Mouse (Mus musculus) MEL (cell line): Measurements from ENCODE around the gene Ehbp1. TPM values are rescaled to one million over a fixed set of nuclear protein-coding genes. Genes with fewer than 3 reads are reported as not detected.
A peak's percentile ranks its signal among the peaks of the same experiment; 100 is the strongest.

ENCODE experiments used
- DNase-seq: peaks from one replicate; pipeline ENCODE4 v3.0.0; 2011; ENCODE audit warnings: low read depth, low spot score
- H3K27ac ChIP-seq: 2 replicates; pipeline ENCODE4 v1.5.1; 2012; ENCODE audit warnings: low read depth, mild to moderate bottlenecking, control low read depth, low read length, moderate library complexity; ENCODE audit not compliant: control insufficient read depth
- H3K27me3 ChIP-seq, 2 experiments: fragments of 150-350 bp in 1 of 2; sonication (generic) in 1 of 2; 2 replicates each; pipeline ENCODE4 v1.6.1; 2012; ENCODE audit warnings: low read length in 2 of 2, mild to moderate bottlenecking in 2 of 2, improper control_type of control experiment in 1 of 2, moderate library complexity in 1 of 2; ENCODE audit not compliant: insufficient read depth in 2 of 2, control insufficient read depth in 1 of 2
- H3K36me3 ChIP-seq, 2 experiments: 2 replicates each; pipeline ENCODE4 v1.6.1; 2012 to 2014; ENCODE audit warnings: low read length in 2 of 2, improper control_type of control experiment in 1 of 2, inconsistent platforms in 1 of 2, mild to moderate bottlenecking in 1 of 2; ENCODE audit not compliant: insufficient read depth in 2 of 2, control insufficient read depth in 1 of 2
- H3K4me1 ChIP-seq, 2 experiments: fragments of 150-350 bp in 1 of 2; sonication (generic) in 1 of 2; 2 replicates each; pipeline ENCODE4 v1.6.1; 2012; ENCODE audit warnings: low read length in 2 of 2, improper control_type of control experiment in 1 of 2, mild to moderate bottlenecking in 1 of 2; ENCODE audit not compliant: insufficient read depth in 2 of 2, control insufficient read depth in 1 of 2
- H3K4me3 ChIP-seq, 2 experiments: fragments of 150-350 bp in 1 of 2; sonication (generic) in 1 of 2; 2 replicates each; pipeline ENCODE4 v1.5.1; 2012; ENCODE audit warnings: low read depth in 2 of 2, low read length in 2 of 2, mild to moderate bottlenecking in 2 of 2, moderate library complexity in 2 of 2, control low read depth in 1 of 2, improper control_type of control experiment in 1 of 2; ENCODE audit not compliant: control insufficient read depth in 1 of 2, insufficient read depth in 1 of 2
- H3K79me2 ChIP-seq: 2 replicates; pipeline ENCODE4 v1.6.1; 2012; ENCODE audit warnings: mild to moderate bottlenecking, low read length, moderate library complexity; ENCODE audit not compliant: control insufficient read depth, poor library complexity, insufficient read depth
- H3K9ac ChIP-seq: 2 replicates; pipeline ENCODE4 v1.6.1; 2012; ENCODE audit warnings: low read depth, mild to moderate bottlenecking, control low read depth, low read length, moderate library complexity; ENCODE audit not compliant: control insufficient read depth, poor library complexity, severe bottlenecking
- H3K9me3 ChIP-seq: fragments of 150-350 bp; sonication (generic); replicated peaks from 2 replicates; pipeline ENCODE4 v1.6.1; 2012; ENCODE audit warnings: mild to moderate bottlenecking, low read length, improper control_type of control experiment, moderate library complexity; ENCODE audit not compliant: insufficient read depth
- CHD1 ChIP-seq: IDR thresholded peaks from 2 replicates; pipeline ENCODE4 v1.6.1; 2012; ENCODE audit warnings: low read depth, mild to moderate bottlenecking, inconsistent platforms, low read length, improper control_type of control experiment
- CHD2 ChIP-seq: IDR thresholded peaks from 2 replicates; pipeline ENCODE4 v1.6.1; 2011; ENCODE audit warnings: low read length, improper control_type of control experiment
- E2F4 ChIP-seq: IDR thresholded peaks from 2 replicates; pipeline ENCODE4 v1.6.1; 2011; ENCODE audit warnings: low read depth, low read length, improper control_type of control experiment, borderline replicate concordance
- ELF1 ChIP-seq: IDR thresholded peaks from 2 replicates; pipeline ENCODE4 v1.6.1; 2014; ENCODE audit warnings: low read depth, mild to moderate bottlenecking, inconsistent platforms, low read length, improper control_type of control experiment, moderate library complexity
- EP300 ChIP-seq, 2 experiments: IDR thresholded peaks; 2 replicates each; pipeline ENCODE4 v1.6.1; 2011; ENCODE audit warnings: improper control_type of control experiment in 2 of 2, low read length in 2 of 2, low read depth in 1 of 2, mild to moderate bottlenecking in 1 of 2
- ETS1 ChIP-seq: IDR thresholded peaks from 2 replicates; pipeline ENCODE4 v1.6.1; 2012; ENCODE audit warnings: low read depth, mild to moderate bottlenecking, inconsistent platforms, low read length, improper control_type of control experiment, moderate library complexity
- GATA1 ChIP-seq: IDR thresholded peaks from 2 replicates; pipeline ENCODE4 v1.6.1; 2011; ENCODE audit warnings: low read depth, low read length, improper control_type of control experiment
- HCFC1 ChIP-seq: IDR thresholded peaks from 2 replicates; pipeline ENCODE4 v1.6.1; 2012; ENCODE audit warnings: low read depth, mild to moderate bottlenecking, inconsistent platforms, low read length, improper control_type of control experiment, moderate library complexity
- JUND ChIP-seq: IDR thresholded peaks from 2 replicates; pipeline ENCODE4 v1.6.1; 2011; ENCODE audit warnings: low read depth, mild to moderate bottlenecking, improper control_type of control experiment, low read length
- MAFK ChIP-seq: IDR thresholded peaks from 2 replicates; pipeline ENCODE4 v1.6.1; 2011; ENCODE audit warnings: low read depth, mild to moderate bottlenecking, low read length, improper control_type of control experiment, borderline replicate concordance
- MAZ ChIP-seq: IDR thresholded peaks from 2 replicates; pipeline ENCODE4 v1.6.1; 2012; ENCODE audit warnings: low read depth, mild to moderate bottlenecking, inconsistent platforms, low read length, improper control_type of control experiment
- MEF2A ChIP-seq: IDR thresholded peaks from 2 replicates; pipeline ENCODE4 v1.6.1; 2014; ENCODE audit warnings: low read depth, mild to moderate bottlenecking, inconsistent platforms, low read length, improper control_type of control experiment; ENCODE audit not compliant: poor library complexity, insufficient replicate concordance, severe bottlenecking; ENCODE audit errors: extremely low read depth
- MXI1 ChIP-seq: IDR thresholded peaks from 2 replicates; pipeline ENCODE4 v1.6.1; 2011; ENCODE audit warnings: mild to moderate bottlenecking, low read depth, low read length, improper control_type of control experiment
- MYC ChIP-seq: IDR thresholded peaks from 2 replicates; pipeline ENCODE4 v1.6.1; 2011; ENCODE audit warnings: low read depth, mild to moderate bottlenecking, low read length, improper control_type of control experiment, moderate library complexity
- POLR2A ChIP-seq, 2 experiments: IDR thresholded peaks; 2 replicates each; pipeline ENCODE4 v1.6.1; 2011 to 2012; ENCODE audit warnings: low read length in 2 of 2, mild to moderate bottlenecking in 2 of 2, control low read depth in 1 of 2, improper control_type of control experiment in 1 of 2, low read depth in 1 of 2, moderate library complexity in 1 of 2; ENCODE audit not compliant: control insufficient read depth in 1 of 2, insufficient read depth in 1 of 2, poor library complexity in 1 of 2
- POLR2AphosphoS2 ChIP-seq: IDR thresholded peaks from 2 replicates; pipeline ENCODE4 v1.6.1; 2011; ENCODE audit warnings: low read length, improper control_type of control experiment
- POLR2AphosphoS5 ChIP-seq: IDR thresholded peaks from 2 replicates; pipeline ENCODE4 v1.6.1; 2012; ENCODE audit warnings: low read depth, borderline replicate concordance, mild to moderate bottlenecking, inconsistent platforms, low read length, moderate library complexity, mixed read lengths
- RAD21 ChIP-seq: IDR thresholded peaks from 2 replicates; pipeline ENCODE4 v1.6.1; 2011; ENCODE audit warnings: mild to moderate bottlenecking, low read depth, low read length, improper control_type of control experiment
- RCOR1 ChIP-seq: IDR thresholded peaks from 2 replicates; pipeline ENCODE4 v1.6.1; 2012; ENCODE audit warnings: low read depth, mild to moderate bottlenecking, inconsistent platforms, low read length, improper control_type of control experiment
- SMC3 ChIP-seq: IDR thresholded peaks from 2 replicates; pipeline ENCODE4 v1.6.1; 2011; ENCODE audit warnings: low read depth, low read length, improper control_type of control experiment
- TAL1 ChIP-seq: IDR thresholded peaks from 2 replicates; pipeline ENCODE4 v1.6.1; 2012; ENCODE audit warnings: mild to moderate bottlenecking, inconsistent platforms, low read length, moderate library complexity, mixed read lengths
- TBP ChIP-seq: IDR thresholded peaks from 2 replicates; pipeline ENCODE4 v1.8.0; 2011; ENCODE audit warnings: low read depth, low read length, improper control_type of control experiment
- TCF12 ChIP-seq: IDR thresholded peaks from 2 replicates; pipeline ENCODE4 v1.6.1; 2014; ENCODE audit warnings: low read depth, mild to moderate bottlenecking, inconsistent platforms, low read length, improper control_type of control experiment, moderate library complexity
- UBTF ChIP-seq: IDR thresholded peaks from 2 replicates; pipeline ENCODE4 v1.6.1; 2012; ENCODE audit warnings: low read depth, mild to moderate bottlenecking, inconsistent platforms, low read length, improper control_type of control experiment, moderate library complexity, borderline replicate concordance; ENCODE audit not compliant: insufficient read depth
- USF1 ChIP-seq: IDR thresholded peaks from 2 replicates; pipeline ENCODE4 v1.6.1; 2014; ENCODE audit warnings: low read depth, mild to moderate bottlenecking, inconsistent platforms, low read length, improper control_type of control experiment, moderate library complexity
- ZC3H11A ChIP-seq: IDR thresholded peaks from 2 replicates; pipeline ENCODE4 v1.6.1; 2012; ENCODE audit warnings: low read depth, mild to moderate bottlenecking, inconsistent platforms, low read length, improper control_type of control experiment
- ZMIZ1 ChIP-seq: IDR thresholded peaks from 2 replicates; pipeline ENCODE4 v1.6.1; 2012; ENCODE audit warnings: low read depth, mild to moderate bottlenecking, inconsistent platforms, low read length, improper control_type of control experiment, moderate library complexity
- ZNF384 ChIP-seq: IDR thresholded peaks from 2 replicates; pipeline ENCODE4 v1.6.1; 2012; ENCODE audit warnings: low read depth, mild to moderate bottlenecking, inconsistent platforms, low read length, improper control_type of control experiment
- polyA plus RNA-seq, 2 experiments: library from polyadenylated mRNA; stranded (reverse) in 1 of 2; unstranded in 1 of 2; fragments of >175 nt in 1 of 2; fragments of >200 nt in 1 of 2; gene quantifications; 2 replicates each; pipeline versions ENCODE4 v1.2.1 to v1.2.4; 2012; ENCODE audit warnings: low replicate concordance in 2 of 2, low read depth in 1 of 2; ENCODE audit not compliant: insufficient read length in 2 of 2, insufficient read depth in 1 of 2, missing spikeins in 1 of 2
- total RNA-seq: library from RNA; depleted of rRNA; stranded (reverse); fragments of 300-350 nt; gene quantifications from 2 replicates; pipeline ENCODE4 v1.2.3, GENCODE M21; 2012

Ehbp1 gene
- total and polyA plus RNA-seq, 3 experiments: 3.6 to 3.7 TPM; not detected in 1

GRCm38 (mm10) chr11:22178569-22178968 is 163.5 kb downstream of the Ehbp1 start (continued):
- TF ChIP-seq HCFC1 (peak; percentile 58), ETS1 (peak; percentile 68), TBP (peak; percentile 73; the same call in 1 of the 2 replicates), JUND (no peak), TCF12 (peak; percentile 76), MXI1 (peak; percentile 39; the same call in 1 of the 2 replicates), RAD21 (no peak), TAL1 (peak; percentile 63), MAFK (no peak), MAZ (no peak), POLR2AphosphoS2 (no peak), RCOR1 (peak; percentile 66), MYC (peak; percentile 83), ZNF384 (no peak), CHD2 (no peak)

GRCm38 (mm10) chr11:22174311-22174710 is 167.8 kb downstream of the Ehbp1 start:
- no peak for DNase-seq
- no peak overlapping the region for H3K9ac ChIP-seq
- H3K4me1 ChIP-seq: peaks cover 28 to 32% of the 10 kb centered on the region in 2 experiments
- H3K79me2 ChIP-seq: no peaks in the 10 kb centered on the region
- H3K27me3 ChIP-seq: no peaks in the 10 kb centered on the region
- H3K4me3 ChIP-seq: no peak overlapping the region
- H3K9me3 ChIP-seq: no peaks in the 10 kb centered on the region
- TF ChIP-seq SMC3: no peak
- no peak for TF ChIP-seq E2F4
- TF ChIP-seq POLR2A (IDR thresholded peaks at IDR 0.05; ENCODE audit: control insufficient read depth in 1 of 2, insufficient read depth in 1 of 2, low read depth in 1 of 2, low read length in 2 of 2, poor library complexity in 1 of 2): no peak
- TF ChIP-seq, all 39 proteins: peak for 0
- H3K27ac ChIP-seq: no peak overlapping the region
- H3K36me3 ChIP-seq: peaks cover 0 to 40% of the 10 kb centered on the region in 2 experiments; a peak in 2 of 4 replicates

- Histone ChIP-seq H3K9ac (no peak overlapping the region), H3K4me3 (no peak overlapping the region)
- TF ChIP-seq EP300 (IDR thresholded peaks at IDR 0.05; ENCODE audit: low read depth in 1 of 2, low read length in 2 of 2) (peak; percentile 68 to 74), ELF1 (no peak), UBTF (no peak), MEF2A (peak; percentile 89), POLR2AphosphoS5 (no peak), ETS1 (peak; percentile 58; the same call in 1 of the 2 replicates), RAD21 (no peak), ZC3H11A (no peak), MAZ (no peak), CHD2 (no peak), GATA1 (peak; percentile 78), POLR2A (IDR thresholded peaks at IDR 0.05; ENCODE audit: control insufficient read depth in 1 of 2, insufficient read depth in 1 of 2, low read depth in 1 of 2, low read length in 2 of 2, poor library complexity in 1 of 2) (no peak), CHD1 (no peak), E2F4 (no peak), MAFK (no peak), USF1 (no peak), ZMIZ1 (no peak)
Observed at GRCm38 (mm10) chr11:22170962-22171638, 171.0 kb downstream of the Ehbp1 start.

More at GRCm38 (mm10) chr11:22170962-22171638, 171.0 kb downstream of the Ehbp1 start:
- H3K27ac ChIP-seq: peak overlapping the region; percentile 32; the same call in 1 of the 2 replicates
- peaks cover 0 to 21% of the 10 kb centered on the region in 2 experiments; a peak in 2 of 4 replicates for H3K36me3 ChIP-seq
- no peaks in the 10 kb centered on the region for H3K9me3 ChIP-seq
- H3K79me2 ChIP-seq: no peaks in the 10 kb centered on the region
- peak; percentile 82 for DNase-seq
- H3K4me1 ChIP-seq: peaks cover 12 to 20% of the 10 kb centered on the region in 2 experiments
- H3K27me3 ChIP-seq: no peaks in the 10 kb centered on the region
